15 mouse cellular contexts compared by ENCODE assay signal in the genomic region with DNA sequence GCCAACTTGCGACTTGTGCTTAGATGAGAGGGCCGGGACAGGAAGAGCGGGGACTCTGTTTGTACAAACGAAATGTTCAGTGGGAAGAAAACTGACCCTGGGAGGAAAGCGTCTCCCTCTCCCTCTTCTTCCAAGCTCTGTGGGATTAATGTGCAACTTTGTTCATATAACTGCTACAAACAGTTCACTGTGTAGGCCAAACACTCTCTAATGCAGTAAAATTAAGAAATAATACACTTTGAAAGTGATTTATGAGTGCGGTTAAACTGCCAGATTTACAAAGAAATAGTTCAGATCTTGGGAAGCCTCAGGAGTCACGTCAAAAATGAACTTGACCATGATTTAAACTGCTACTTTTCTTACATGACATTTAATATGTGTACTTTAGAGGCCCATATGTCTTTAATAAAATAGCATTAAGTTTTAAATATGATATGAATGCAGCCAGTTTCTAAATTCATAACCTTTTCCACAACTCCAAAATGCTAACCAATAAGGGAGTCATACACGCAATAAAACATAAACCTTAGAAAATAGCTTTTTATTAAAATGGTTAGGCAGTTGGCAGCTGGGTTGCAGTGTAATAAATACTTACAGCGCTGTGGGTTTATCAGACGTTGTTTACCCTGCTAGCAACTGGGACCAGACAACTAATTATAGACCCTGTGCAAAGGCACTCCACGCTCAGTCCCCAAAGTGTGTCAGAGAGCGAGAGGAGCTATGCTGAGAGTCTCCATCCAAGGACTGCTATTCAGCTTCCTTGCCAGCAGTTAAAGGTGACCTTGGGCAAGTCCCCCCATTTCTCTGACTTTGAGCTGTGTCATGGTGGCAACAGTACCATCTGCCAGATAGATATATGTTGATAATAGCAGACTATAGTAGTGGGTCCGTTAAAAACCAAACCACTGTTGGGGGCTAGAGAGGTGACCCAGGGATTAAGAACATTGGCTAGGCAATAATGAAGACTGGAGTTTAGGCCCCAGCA.
A peak's percentile ranks its signal among the peaks of the same experiment; 100 is the strongest.
DNase-seq lines count a peak whose midpoint lies in the region; ATAC-seq and TF ChIP-seq lines count a peak whose summit lies in the region.
"Had no signal": no experiment of that assay in that cellular context is flagged by ENCODE, and none has a peak within 500 bp of the region (broad histone marks: within the 10 kb centered on the region; RNA-seq: fewer than 3 reads in every experiment).

No protein-coding gene starts in this region.

- no peak overlapping the region for H3K4me2 ChIP-seq in embryonic facial prominence, embryonic 15.5 days (replicated peaks)
- no peak overlapping the region for H3K4me2 ChIP-seq in kidney, postnatal 0 days (ENCODE audit: low read length)
- no peak overlapping the region for H3K4me2 ChIP-seq in stomach, embryonic 16.5 days (ENCODE audit: low read depth, low read length)

- no peak overlapping the region for H3K4me3 ChIP-seq in embryonic facial prominence, embryonic 15.5 days (replicated peaks)
- H3K4me3 ChIP-seq in kidney, postnatal 0 days (replicated peaks; ENCODE audit: low read depth, low read length), result no peak overlapping the region
- no peak overlapping the region for H3K4me3 ChIP-seq in stomach, embryonic 16.5 days (replicated peaks; ENCODE audit: low read length)
- H3K4me3 ChIP-seq: forebrain, embryonic 10.5 days had no signal

- 40% methylated on average over 13 of the region's 13 CpGs for WGBS in embryonic facial prominence, embryonic 15.5 days
- whole genome bisulfite sequencing in kidney, postnatal 0 days, result 47% methylated on average over 13 of the region's 13 CpGs
- WGBS in stomach, embryonic 16.5 days, result 45% methylated on average over 13 of the region's 13 CpGs

- peaks cover 6% of the 10 kb centered on the region; the same call in 1 of the 2 replicates for H3K4me1 ChIP-seq in embryonic facial prominence, embryonic 15.5 days
- H3K4me1 ChIP-seq in kidney, postnatal 0 days (replicated peaks; ENCODE audit: insufficient read depth, low read length), result no peaks in the 10 kb centered on the region
- H3K4me1 ChIP-seq in stomach, embryonic 16.5 days (ENCODE audit: control insufficient read depth, insufficient read depth, low read length), result 0 out of 2 replicates have a peak, but pooled peaks cover 11% of the 10 kb centered on the region

- H3K9ac ChIP-seq in embryonic facial prominence, embryonic 15.5 days, result no peak overlapping the region
- no peak overlapping the region for H3K9ac ChIP-seq in kidney, postnatal 0 days (ENCODE audit: low read depth, low read length)
- 0 out of 2 replicates have a peak overlapping the region, but pooled peaks have one; percentile 35 for H3K9ac ChIP-seq in stomach, embryonic 16.5 days (ENCODE audit: low read length)
- H3K9ac ChIP-seq: liver, postnatal 0 days had no signal

- peak overlapping the region; percentile 48; the same call in 1 of the 2 replicates for H3K27ac ChIP-seq in embryonic facial prominence, embryonic 15.5 days (replicated peaks)
- no peak overlapping the region for H3K27ac ChIP-seq in kidney, postnatal 0 days
- H3K27ac ChIP-seq in stomach, embryonic 16.5 days (ENCODE audit: low read length), result peak overlapping the region; percentile 77
- H3K27ac ChIP-seq: forebrain, embryonic 10.5 days; hindbrain, postnatal 0 days had no signal

- no peaks in the 10 kb centered on the region for H3K36me3 ChIP-seq in embryonic facial prominence, embryonic 15.5 days
- H3K36me3 ChIP-seq in kidney, postnatal 0 days (ENCODE audit: insufficient read depth, low read length), result no peaks in the 10 kb centered on the region
- no peaks in the 10 kb centered on the region for H3K36me3 ChIP-seq in stomach, embryonic 16.5 days (ENCODE audit: control insufficient read depth, insufficient read depth, low read length)
- H3K36me3 ChIP-seq: forebrain, embryonic 10.5 days had no signal

- peak; percentile 31 for DNase-seq in kidney, adult 9 months
- no peak for DNase-seq in kidney, adult 11 months
- peak; percentile 91 for DNase-seq in kidney, postnatal 0 days (ENCODE audit: low spot score)
- DNase-seq in T-cell, adult 2 months (ENCODE audit: low spot score), result no peak
- DNase-seq in lung, postnatal 25 days (ENCODE audit: low spot score), result no peak
- DNase-seq: adrenal gland, postnatal 10 days; cerebellum, postnatal 25 days; heart, postnatal 14 days; liver, postnatal 0 days; right cerebral cortex, postnatal 14 days; thymus, postnatal 4 days had no signal

- no peak for ATAC-seq in embryonic facial prominence, embryonic 15.5 days (ENCODE audit: insufficient number of reproducible peaks, low FRiP score, low TSS enrichment, low read depth)
- ATAC-seq in kidney, postnatal 0 days (replicated peaks; ENCODE audit: low FRiP score, low read depth), result peak; percentile 43; the same call in 1 of the 2 replicates
- 0 out of 2 replicates have a peak, but pooled peaks have one; percentile 64 for ATAC-seq in stomach, embryonic 16.5 days (ENCODE audit: insufficient read depth, low FRiP score)
- ATAC-seq: hindbrain, postnatal 0 days; liver, postnatal 0 days had no signal

- TF ChIP-seq CTCF in kidney, postnatal 0 days (IDR thresholded peaks at IDR 0.05; ENCODE audit: low read depth), result no peak

- H3K27me3 ChIP-seq in embryonic facial prominence, embryonic 15.5 days, result no peaks in the 10 kb centered on the region
- H3K27me3 ChIP-seq in kidney, postnatal 0 days (ENCODE audit: insufficient read depth, low read length), result no peaks in the 10 kb centered on the region
- no peaks in the 10 kb centered on the region for H3K27me3 ChIP-seq in stomach, embryonic 16.5 days (ENCODE audit: control insufficient read depth, insufficient read depth, low read length)

- no peaks in the 10 kb centered on the region for H3K9me3 ChIP-seq in embryonic facial prominence, embryonic 15.5 days (replicated peaks)
- H3K9me3 ChIP-seq in kidney, postnatal 0 days (replicated peaks; ENCODE audit: low read length), result no peaks in the 10 kb centered on the region
- H3K9me3 ChIP-seq in stomach, embryonic 16.5 days (replicated peaks; ENCODE audit: control insufficient read depth, low read length), result no peaks in the 10 kb centered on the region
- H3K9me3 ChIP-seq: forebrain, embryonic 10.5 days had no signal

Comparison
In these comparisons a context has a peak if more than half of its experiments do, and no peak if none do; other contexts are left out.
1. DNase-seq: peak in kidney, adult 9 months (single experiment) and kidney, postnatal 0 days (single experiment); none in kidney, adult 11 months (single experiment), T-cell, adult 2 months (single experiment) and lung, postnatal 25 days (single experiment).